Mouse (Mus musculus) granulocyte monocyte progenitor cell, adult 5-6 weeks (primary cell): ENCODE data around the gene Rpl24. TPM values are rescaled to one million over a fixed set of nuclear protein-coding genes. Genes with fewer than 3 reads are reported as not detected.

Experiments
- total RNA-seq, 2 experiments: library from RNA; stranded (forward) in 1 of 2; stranded (reverse) in 1 of 2; fragments of 200-712, 200-1000 nt in 1 of 2; fragments of >200 nt in 1 of 2; fragmentation: Nextera tagmentation in 1 of 2; gene quantifications; 2 replicates each; pipeline ENCODE4 v1.2.3; 2014 to 2017

Gene Rpl24
- total RNA-seq, 2 experiments from 2014 or later = 1,306 to 1,672 TPM

Other genes starting within 250 kb of the Rpl24 start
- 3.4 and 5.0 TPM in 2 replicates for gene Nfkbiz, start 127.4 kb upstream of the Rpl24 start, total RNA-seq (2014; fragmentation: Nextera tagmentation)
- 16.2 and 16.4 TPM in 2 replicates for gene Nfkbiz, start 127.4 kb upstream of the Rpl24 start, total RNA-seq (2017)
- 4.9 and 7.3 TPM in 2 replicates for gene Nxpe3, start 71.0 kb upstream of the Rpl24 start, total RNA-seq (2014; fragmentation: Nextera tagmentation)
- gene Nxpe3, start 71.0 kb upstream of the Rpl24 start, total RNA-seq (2017) = 4.2 and 6.1 TPM in 2 replicates
- 15.2 and 16.5 TPM in 2 replicates for gene Cep97, start 31.4 kb upstream of the Rpl24 start, total RNA-seq (2014; fragmentation: Nextera tagmentation)
- gene Cep97, start 31.4 kb upstream of the Rpl24 start, total RNA-seq (2017) = 17.0 and 25.5 TPM in 2 replicates
- gene Zbtb11, start 7.6 kb downstream of the Rpl24 start, total RNA-seq (2014; fragmentation: Nextera tagmentation) = 28.3 and 30.6 TPM in 2 replicates
- 41.1 and 48.1 TPM in 2 replicates for gene Zbtb11, start 7.6 kb downstream of the Rpl24 start, total RNA-seq (2017)
- gene Pcnp, start 63.5 kb downstream of the Rpl24 start, total RNA-seq (2014; fragmentation: Nextera tagmentation) = 92.3 and 115 TPM in 2 replicates
- 120 and 143 TPM in 2 replicates for gene Pcnp, start 63.5 kb downstream of the Rpl24 start, total RNA-seq (2017)
- 24.1 and 26.0 TPM in 2 replicates for gene Trmt10c, start 71.5 kb downstream of the Rpl24 start, total RNA-seq (2014; fragmentation: Nextera tagmentation)
- gene Trmt10c, start 71.5 kb downstream of the Rpl24 start, total RNA-seq (2017) = 38.0 and 49.4 TPM in 2 replicates
- 26.1 and 41.5 TPM in 2 replicates for gene Senp7, start 82.1 kb downstream of the Rpl24 start, total RNA-seq (2014; fragmentation: Nextera tagmentation)
- gene Senp7, start 82.1 kb downstream of the Rpl24 start, total RNA-seq (2017) = 19.7 and 27.7 TPM in 2 replicates
- 0.15 and 0.32 TPM in 2 replicates for gene Impg2, start 238.0 kb downstream of the Rpl24 start, total RNA-seq (2014; fragmentation: Nextera tagmentation)
- 0.09 TPM in 1 of 2 replicates, not detected in the other for gene Impg2, start 238.0 kb downstream of the Rpl24 start, total RNA-seq (2017)